Mouse (Mus musculus) heart, embryonic 14.5 days (tissue): ENCODE measurements around the gene Tbc1d5. TPM values are rescaled to one million over a fixed set of nuclear protein-coding genes. Genes with fewer than 3 reads are reported as not detected.

Experiments
- ATAC-seq: fragments of 200-750 bp; cut with Nextera tagmentation; 2 replicates; pipeline ENCODE4 v1.8.0; 2017; ENCODE audit warnings: low read depth, moderate TSS enrichment; ENCODE audit not compliant: insufficient number of reproducible peaks, insufficient read depth, low FRiP score
- H3K27ac ChIP-seq, 2 experiments: fragments of 200-500 bp in 1 of 2; fragments of 300-500 bp in 1 of 2; sonication (generic) in 1 of 2; replicated peaks in 1 of 2; 2 replicates each; pipeline ENCODE4 v1.5.1; 2012 to 2014; ENCODE audit warnings: low read depth in 2 of 2, low read length in 2 of 2, control low read depth in 1 of 2, mild to moderate bottlenecking in 1 of 2, mixed read lengths in 1 of 2; ENCODE audit not compliant: control insufficient read depth in 1 of 2, insufficient read depth in 1 of 2
- H3K27me3 ChIP-seq: fragments of 300-500 bp; sonication (generic); 2 replicates; pipeline ENCODE4 v1.6.1; 2014; ENCODE audit warnings: mild to moderate bottlenecking, low read length, control low read depth; ENCODE audit not compliant: control insufficient read depth, insufficient read depth
- H3K36me3 ChIP-seq: fragments of 300-500 bp; sonication (generic); 2 replicates; pipeline ENCODE4 v1.6.1; 2014; ENCODE audit warnings: mild to moderate bottlenecking, control low read depth, low read length, mixed read lengths; ENCODE audit not compliant: control insufficient read depth, insufficient read depth
- H3K4me1 ChIP-seq, 2 experiments: fragments of 200-500 bp in 1 of 2; fragments of 300-500 bp in 1 of 2; sonication (generic) in 1 of 2; 2 replicates each; pipeline ENCODE4 v1.6.1; 2012 to 2014; ENCODE audit warnings: low read length in 2 of 2, control low read depth in 1 of 2, mixed read lengths in 1 of 2; ENCODE audit not compliant: control insufficient read depth in 2 of 2, insufficient read depth in 2 of 2
- H3K4me2 ChIP-seq: fragments of 300-500 bp; sonication (generic); 2 replicates; pipeline ENCODE4 v1.6.1; 2014; ENCODE audit warnings: mild to moderate bottlenecking, low read length
- H3K4me3 ChIP-seq, 2 experiments: fragments of 200-500 bp in 1 of 2; fragments of 300-500 bp in 1 of 2; sonication (generic) in 1 of 2; 2 replicates each; pipeline ENCODE4 v1.5.1; 2012 to 2014; ENCODE audit warnings: low read length in 2 of 2, mild to moderate bottlenecking in 2 of 2, control low read depth in 1 of 2, low read depth in 1 of 2, moderate library complexity in 1 of 2; ENCODE audit not compliant: control insufficient read depth in 1 of 2, insufficient read depth in 1 of 2
- H3K9ac ChIP-seq: fragments of 300-500 bp; sonication (generic); 2 replicates; pipeline ENCODE4 v1.6.1; 2014; ENCODE audit warnings: mild to moderate bottlenecking, low read length
- H3K9me3 ChIP-seq: fragments of 300-500 bp; sonication (generic); 2 replicates; pipeline ENCODE4 v1.6.1; 2016; ENCODE audit warnings: low read length, control low read depth; ENCODE audit not compliant: control insufficient read depth
- WGBS: fragments of 180-500 bp; shearing (Covaris S2); extraction: QIAGEN DNeasy Blood & Tissue Kit; methylation state at CpG from one replicate; pipeline ENCODE4 v1.1.7; 2014; 5-methylcytosine and 5-hydroxymethylcytosine counted together
- polyA plus RNA-seq: library from polyadenylated mRNA; unstranded; fragments of >200 nt; fragmentation: Nextera tagmentation; extraction: Ambion mirVana; gene quantifications from 2 replicates; pipeline ENCODE4 v1.2.1, GENCODE M21; 2014

Tbc1d5 gene
- polyA plus RNA-seq, 1 experiment from 2014 or later = 9.6 TPM

DNA sequence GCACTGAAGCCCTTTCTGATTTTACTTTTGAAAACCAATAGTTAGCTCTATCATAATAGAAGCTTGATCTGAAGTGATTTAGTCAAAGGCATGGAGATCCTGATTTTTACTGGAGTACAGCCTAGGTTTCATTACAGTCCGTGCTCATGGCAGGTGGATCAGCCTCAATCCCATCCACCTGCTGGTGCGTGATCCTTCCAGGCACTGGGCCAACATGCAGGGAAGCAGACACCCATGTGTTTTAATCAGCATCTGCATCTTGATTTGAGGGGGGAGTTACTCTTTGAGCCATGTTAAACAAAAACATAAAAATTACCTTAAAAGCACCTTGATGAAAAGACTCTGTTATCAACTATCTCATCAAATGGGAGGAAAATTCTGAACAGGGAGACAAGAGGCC is 16.4 kb upstream of the Tbc1d5 start:
- no peaks in the 10 kb centered on the region for H3K4me1 ChIP-seq
- H3K36me3 ChIP-seq = no peaks in the 10 kb centered on the region
- H3K4me2 ChIP-seq = no peak overlapping the region
- no peaks in the 10 kb centered on the region for H3K27me3 ChIP-seq
- H3K9ac ChIP-seq = no peak overlapping the region
- no peaks in the 10 kb centered on the region for H3K9me3 ChIP-seq
- no peak for ATAC-seq
- H3K27ac ChIP-seq = no peak overlapping the region
- no peak overlapping the region for H3K4me3 ChIP-seq
- WGBS = 82% methylated on average over 2 of the region's 2 CpGs

- no peak for ATAC-seq
- Histone ChIP-seq H3K27ac (no peak overlapping the region), H3K27me3 (no peaks in the 10 kb centered on the region), H3K4me2 (no peak overlapping the region), H3K9ac (no peak overlapping the region), H3K36me3 (no peaks in the 10 kb centered on the region), H3K4me3 (no peak overlapping the region), H3K9me3 (no peaks in the 10 kb centered on the region), H3K4me1 (no peaks in the 10 kb centered on the region)
- 82% methylated on average over 2 of the region's 2 CpGs for WGBS
Measured at GRCm38 (mm10) chr17:51194787-51195186, 15.6 kb upstream of the Tbc1d5 start.

- H3K4me1 ChIP-seq = no peaks in the 10 kb centered on the region
- 86% methylated on average over 1 of the region's 1 CpGs for WGBS
- no peaks in the 10 kb centered on the region for H3K9me3 ChIP-seq
- no peak overlapping the region for H3K4me2 ChIP-seq
- H3K27me3 ChIP-seq = no peaks in the 10 kb centered on the region
- H3K36me3 ChIP-seq = no peaks in the 10 kb centered on the region
- H3K9ac ChIP-seq = no peak overlapping the region
- no peak overlapping the region for H3K27ac ChIP-seq
- ATAC-seq = no peak
- H3K4me3 ChIP-seq = no peak overlapping the region
Measured at GRCm38 (mm10) chr17:51191381-51191780, 12.2 kb upstream of the Tbc1d5 start.

DNA sequence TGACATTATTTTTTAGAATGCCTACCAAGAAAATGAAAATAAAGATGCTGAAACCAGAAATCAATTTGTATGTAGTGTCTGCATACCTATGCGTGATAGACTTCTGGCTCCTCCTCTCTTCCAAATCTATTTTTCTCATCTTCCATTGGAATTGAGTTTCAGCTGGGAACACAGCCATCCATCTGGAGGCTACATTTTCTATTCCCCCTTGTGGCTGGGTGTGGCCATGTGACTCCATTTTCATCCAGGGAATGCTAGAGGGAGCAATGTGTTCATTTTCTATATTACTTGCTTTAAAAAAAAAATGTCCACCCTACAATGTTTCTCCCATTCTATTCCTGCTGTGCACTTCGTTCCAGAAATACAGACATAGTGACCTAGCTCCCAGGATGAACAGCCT is 3.6 kb upstream of the Tbc1d5 start:
- ATAC-seq = no peak
- H3K9ac ChIP-seq = no peak overlapping the region
- 82% methylated on average over 2 of the region's 2 CpGs for WGBS

DNA sequence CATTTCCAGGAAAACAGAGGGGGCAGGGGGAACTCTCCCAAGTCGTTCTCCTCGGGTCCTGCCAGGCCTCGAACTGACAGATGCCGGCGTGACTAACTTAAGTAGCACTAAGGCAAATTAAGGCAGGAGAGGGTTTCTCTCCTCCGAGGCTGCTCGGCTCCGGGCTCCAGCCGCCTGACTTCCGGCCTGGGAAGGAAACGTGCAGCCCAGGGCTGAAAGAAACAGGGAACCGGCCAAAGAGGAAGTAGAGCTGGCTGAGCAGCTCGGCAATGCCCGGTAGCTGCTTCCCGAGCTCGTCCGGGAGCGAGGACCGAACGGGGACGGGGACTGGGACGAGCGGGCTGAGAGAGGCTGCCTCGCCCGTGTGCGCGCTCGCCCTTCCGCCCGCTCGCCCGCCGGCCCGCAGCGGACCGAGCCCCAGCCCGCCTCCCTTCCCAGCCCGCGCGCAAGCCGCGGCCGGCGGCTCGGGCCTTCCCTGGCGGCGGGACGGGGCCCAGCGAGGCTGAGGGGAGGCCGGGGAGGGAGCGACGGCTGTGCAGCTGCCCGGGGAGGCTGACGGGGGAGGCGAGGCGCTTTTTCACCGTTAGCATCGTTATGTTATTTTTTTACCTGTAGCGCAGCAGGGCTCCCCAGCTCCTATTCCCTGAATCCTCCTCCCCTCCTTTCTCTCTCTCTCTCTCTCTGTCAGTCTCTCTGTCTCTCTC is 509 bp downstream of the Tbc1d5 start:
- Histone ChIP-seq H3K9me3 (no peaks in the 10 kb centered on the region), H3K36me3 (no peaks in the 10 kb centered on the region), H3K4me3 (peak overlapping the region; percentile 83 to 90), H3K4me2 (peak overlapping the region; percentile 89), H3K27me3 (no peaks in the 10 kb centered on the region), H3K4me1 (peaks cover 0 to 8% of the 10 kb centered on the region in 2 experiments; a peak in 2 of 4 replicates), H3K27ac (peak overlapping the region; percentile 94 to 99), H3K9ac (peak overlapping the region; percentile 97)
- ATAC-seq = peak; percentile 78
- WGBS = under 1% methylated on average over 50 of the region's 59 CpGs

More for the DNA sequence above, 3.6 kb upstream of the Tbc1d5 start:
- H3K27me3 ChIP-seq = no peaks in the 10 kb centered on the region
- no peak overlapping the region for H3K4me2 ChIP-seq
- H3K4me3 ChIP-seq = no peak overlapping the region
- no peaks in the 10 kb centered on the region for H3K9me3 ChIP-seq
- H3K27ac ChIP-seq = no peak overlapping the region
- H3K36me3 ChIP-seq = no peaks in the 10 kb centered on the region
- H3K4me1 ChIP-seq = peaks cover 0 to 3% of the 10 kb centered on the region in 2 experiments; a peak in 1 of 4 replicates

DNA sequence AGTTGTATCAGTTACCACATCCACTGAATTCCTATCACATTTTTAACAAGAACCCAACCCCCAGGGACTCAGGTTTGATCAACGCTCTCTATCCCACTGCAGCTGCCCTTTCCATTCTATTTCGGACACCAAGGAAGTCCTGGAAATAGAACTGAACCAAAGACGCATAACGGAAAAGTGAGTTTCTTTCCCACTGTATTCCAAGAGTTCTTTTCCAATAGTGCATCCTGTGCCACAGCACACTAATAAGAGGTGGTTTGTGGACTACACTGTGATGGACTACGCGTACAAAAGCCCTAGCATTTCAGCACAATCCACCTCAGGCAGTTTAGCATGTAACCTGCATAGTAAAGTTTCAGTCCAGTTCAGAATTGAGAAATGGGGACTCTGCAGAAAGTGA is 1.2 kb downstream of the Tbc1d5 start:
- peak overlapping the region; percentile 97 for H3K9ac ChIP-seq
- H3K4me3 ChIP-seq = peak overlapping the region; percentile 83 to 90; a peak in 3 of 4 replicates
- H3K27me3 ChIP-seq = no peaks in the 10 kb centered on the region
- 26% methylated on average over 6 of the region's 6 CpGs for WGBS
- H3K4me2 ChIP-seq = peak overlapping the region; percentile 89
- H3K27ac ChIP-seq = peak overlapping the region; percentile 94 to 99
- no peak for ATAC-seq
- peaks cover 0 to 8% of the 10 kb centered on the region in 2 experiments; a peak in 2 of 4 replicates for H3K4me1 ChIP-seq
- H3K36me3 ChIP-seq = no peaks in the 10 kb centered on the region
- H3K9me3 ChIP-seq = no peaks in the 10 kb centered on the region

DNA sequence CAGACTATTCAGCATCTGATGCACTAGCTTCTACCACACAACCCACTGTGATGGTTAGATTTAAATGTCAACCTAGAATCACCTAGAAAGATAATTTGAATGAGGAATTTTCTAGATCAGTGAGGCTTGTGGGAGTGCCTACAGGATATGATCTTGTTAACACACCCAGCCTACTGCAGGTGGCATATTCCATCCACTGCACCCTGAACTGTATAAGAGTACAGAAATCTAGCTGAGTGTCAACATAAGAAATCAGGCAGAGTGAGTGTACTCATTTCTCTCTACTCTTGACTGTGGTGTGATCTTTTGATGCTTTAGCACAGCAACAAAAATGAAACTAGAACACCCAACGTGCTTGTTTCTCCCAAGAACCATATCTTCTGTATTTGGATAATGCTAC is 6.8 kb downstream of the Tbc1d5 start:
- Histone ChIP-seq H3K4me2 (no peak overlapping the region), H3K36me3 (no peaks in the 10 kb centered on the region), H3K4me3 (no peak overlapping the region), H3K27ac (no peak overlapping the region), H3K4me1 (peaks cover 0 to 1% of the 10 kb centered on the region in 2 experiments; a peak in 1 of 4 replicates), H3K9ac (no peak overlapping the region), H3K27me3 (no peaks in the 10 kb centered on the region), H3K9me3 (no peaks in the 10 kb centered on the region)
- WGBS = 88% methylated on average over 1 of the region's 1 CpGs
- no peak for ATAC-seq

GRCm38 (mm10) chr17:51171504-51171903 is 7.6 kb downstream of the Tbc1d5 start:
- 85% methylated on average over 3 of the region's 3 CpGs for WGBS
- no peak overlapping the region for H3K9ac ChIP-seq

More at GRCm38 (mm10) chr17:51171504-51171903, 7.6 kb downstream of the Tbc1d5 start:
- ATAC-seq = no peak
- H3K27ac ChIP-seq = no peak overlapping the region
- H3K27me3 ChIP-seq = no peaks in the 10 kb centered on the region
- no peaks in the 10 kb centered on the region for H3K9me3 ChIP-seq
- no peak overlapping the region for H3K4me2 ChIP-seq
- H3K4me3 ChIP-seq = no peak overlapping the region
- no peaks in the 10 kb centered on the region for H3K36me3 ChIP-seq
- H3K4me1 ChIP-seq = no peaks in the 10 kb centered on the region
